Mouse (Mus musculus) MEL (cell line): ENCODE results near the gene Edar. TPM values are rescaled to one million over a fixed set of nuclear protein-coding genes. Genes with fewer than 3 reads are reported as not detected.

ENCODE experiments used
- DNase-seq: peaks from one replicate; pipeline ENCODE4 v3.0.0; 2011; ENCODE audit warnings: low read depth, low spot score
- H3K27ac ChIP-seq: 2 replicates; pipeline ENCODE4 v1.5.1; 2012; ENCODE audit warnings: low read depth, mild to moderate bottlenecking, control low read depth, low read length, moderate library complexity; ENCODE audit not compliant: control insufficient read depth
- H3K27me3 ChIP-seq, 2 experiments: fragments of 150-350 bp in 1 of 2; sonication (generic) in 1 of 2; 2 replicates each; pipeline ENCODE4 v1.6.1; 2012; ENCODE audit warnings: low read length in 2 of 2, mild to moderate bottlenecking in 2 of 2, improper control_type of control experiment in 1 of 2, moderate library complexity in 1 of 2; ENCODE audit not compliant: insufficient read depth in 2 of 2, control insufficient read depth in 1 of 2
- H3K36me3 ChIP-seq, 2 experiments: 2 replicates each; pipeline ENCODE4 v1.6.1; 2012 to 2014; ENCODE audit warnings: low read length in 2 of 2, improper control_type of control experiment in 1 of 2, inconsistent platforms in 1 of 2, mild to moderate bottlenecking in 1 of 2; ENCODE audit not compliant: insufficient read depth in 2 of 2, control insufficient read depth in 1 of 2
- H3K4me1 ChIP-seq, 2 experiments: fragments of 150-350 bp in 1 of 2; sonication (generic) in 1 of 2; 2 replicates each; pipeline ENCODE4 v1.6.1; 2012; ENCODE audit warnings: low read length in 2 of 2, improper control_type of control experiment in 1 of 2, mild to moderate bottlenecking in 1 of 2; ENCODE audit not compliant: insufficient read depth in 2 of 2, control insufficient read depth in 1 of 2
- H3K4me3 ChIP-seq, 2 experiments: fragments of 150-350 bp in 1 of 2; sonication (generic) in 1 of 2; 2 replicates each; pipeline ENCODE4 v1.5.1; 2012; ENCODE audit warnings: low read depth in 2 of 2, low read length in 2 of 2, mild to moderate bottlenecking in 2 of 2, moderate library complexity in 2 of 2, control low read depth in 1 of 2, improper control_type of control experiment in 1 of 2; ENCODE audit not compliant: control insufficient read depth in 1 of 2, insufficient read depth in 1 of 2
- H3K79me2 ChIP-seq: 2 replicates; pipeline ENCODE4 v1.6.1; 2012; ENCODE audit warnings: mild to moderate bottlenecking, low read length, moderate library complexity; ENCODE audit not compliant: control insufficient read depth, poor library complexity, insufficient read depth
- H3K9ac ChIP-seq: 2 replicates; pipeline ENCODE4 v1.6.1; 2012; ENCODE audit warnings: low read depth, mild to moderate bottlenecking, control low read depth, low read length, moderate library complexity; ENCODE audit not compliant: control insufficient read depth, poor library complexity, severe bottlenecking
- H3K9me3 ChIP-seq: fragments of 150-350 bp; sonication (generic); replicated peaks from 2 replicates; pipeline ENCODE4 v1.6.1; 2012; ENCODE audit warnings: mild to moderate bottlenecking, low read length, improper control_type of control experiment, moderate library complexity; ENCODE audit not compliant: insufficient read depth
- BHLHE40 ChIP-seq: IDR thresholded peaks from 2 replicates; pipeline ENCODE4 v1.6.1; 2012; ENCODE audit warnings: low read depth, mild to moderate bottlenecking, inconsistent platforms, low read length, improper control_type of control experiment, borderline replicate concordance
- CHD1 ChIP-seq: IDR thresholded peaks from 2 replicates; pipeline ENCODE4 v1.6.1; 2012; ENCODE audit warnings: low read depth, mild to moderate bottlenecking, inconsistent platforms, low read length, improper control_type of control experiment
- CHD2 ChIP-seq: IDR thresholded peaks from 2 replicates; pipeline ENCODE4 v1.6.1; 2011; ENCODE audit warnings: low read length, improper control_type of control experiment
- CTCF ChIP-seq, 3 experiments: IDR thresholded peaks in 2 of 3; conservative IDR thresholded peaks in 1 of 3; 2 replicates each; pipeline ENCODE4 v1.5.1; 2011 to 2012; ENCODE audit warnings: low read length in 3 of 3, low read depth in 2 of 3, mild to moderate bottlenecking in 2 of 3, improper control_type of control experiment in 1 of 3, inconsistent platforms in 1 of 3, mixed read lengths in 1 of 3, moderate library complexity in 1 of 3; ENCODE audit not compliant: control insufficient read depth in 1 of 3, insufficient read depth in 1 of 3, poor library complexity in 1 of 3, severe bottlenecking in 1 of 3
- GABPA ChIP-seq: IDR thresholded peaks from 2 replicates; pipeline ENCODE4 v1.6.1; 2012; ENCODE audit warnings: low read depth, mild to moderate bottlenecking, inconsistent platforms, low read length, improper control_type of control experiment, moderate library complexity
- KAT2A ChIP-seq: conservative IDR thresholded peaks from 2 replicates; pipeline ENCODE4 v1.6.1; 2012; ENCODE audit warnings: low read depth, low read length, improper control_type of control experiment, inconsistent platforms
- MAX ChIP-seq: IDR thresholded peaks from 2 replicates; pipeline ENCODE4 v1.6.1; 2011; ENCODE audit warnings: low read length, improper control_type of control experiment
- MXI1 ChIP-seq: IDR thresholded peaks from 2 replicates; pipeline ENCODE4 v1.6.1; 2011; ENCODE audit warnings: mild to moderate bottlenecking, low read depth, low read length, improper control_type of control experiment
- NELFE ChIP-seq: IDR thresholded peaks from 2 replicates; pipeline ENCODE4 v1.6.1; 2011; ENCODE audit warnings: low read depth, low read length, improper control_type of control experiment
- POLR2AphosphoS5 ChIP-seq: IDR thresholded peaks from 2 replicates; pipeline ENCODE4 v1.6.1; 2012; ENCODE audit warnings: low read depth, borderline replicate concordance, mild to moderate bottlenecking, inconsistent platforms, low read length, moderate library complexity, mixed read lengths
- SIN3A ChIP-seq: IDR thresholded peaks from 2 replicates; pipeline ENCODE4 v1.6.1; 2012; ENCODE audit warnings: low read length, improper control_type of control experiment, inconsistent platforms
- SMC3 ChIP-seq: IDR thresholded peaks from 2 replicates; pipeline ENCODE4 v1.6.1; 2011; ENCODE audit warnings: low read depth, low read length, improper control_type of control experiment
- TBP ChIP-seq: IDR thresholded peaks from 2 replicates; pipeline ENCODE4 v1.8.0; 2011; ENCODE audit warnings: low read depth, low read length, improper control_type of control experiment
- TCF12 ChIP-seq: IDR thresholded peaks from 2 replicates; pipeline ENCODE4 v1.6.1; 2014; ENCODE audit warnings: low read depth, mild to moderate bottlenecking, inconsistent platforms, low read length, improper control_type of control experiment, moderate library complexity
- USF1 ChIP-seq: IDR thresholded peaks from 2 replicates; pipeline ENCODE4 v1.6.1; 2014; ENCODE audit warnings: low read depth, mild to moderate bottlenecking, inconsistent platforms, low read length, improper control_type of control experiment, moderate library complexity
- ZC3H11A ChIP-seq: IDR thresholded peaks from 2 replicates; pipeline ENCODE4 v1.6.1; 2012; ENCODE audit warnings: low read depth, mild to moderate bottlenecking, inconsistent platforms, low read length, improper control_type of control experiment
- ZKSCAN1 ChIP-seq: IDR thresholded peaks from 2 replicates; pipeline ENCODE4 v1.6.1; 2012; ENCODE audit warnings: low read depth, mild to moderate bottlenecking, inconsistent platforms, low read length, improper control_type of control experiment, moderate library complexity
- ZNF384 ChIP-seq: IDR thresholded peaks from 2 replicates; pipeline ENCODE4 v1.6.1; 2012; ENCODE audit warnings: low read depth, mild to moderate bottlenecking, inconsistent platforms, low read length, improper control_type of control experiment
- polyA plus RNA-seq, 2 experiments: library from polyadenylated mRNA; stranded (reverse) in 1 of 2; unstranded in 1 of 2; fragments of >175 nt in 1 of 2; fragments of >200 nt in 1 of 2; gene quantifications; 2 replicates each; pipeline versions ENCODE4 v1.2.1 to v1.2.4; 2012; ENCODE audit warnings: low replicate concordance in 2 of 2, low read depth in 1 of 2; ENCODE audit not compliant: insufficient read length in 2 of 2, insufficient read depth in 1 of 2, missing spikeins in 1 of 2
- total RNA-seq: library from RNA; depleted of rRNA; stranded (reverse); fragments of 300-350 nt; gene quantifications from 2 replicates; pipeline ENCODE4 v1.2.3, GENCODE M21; 2012

Edar gene
- total and polyA plus RNA-seq, 3 experiments, result not detected

DNA sequence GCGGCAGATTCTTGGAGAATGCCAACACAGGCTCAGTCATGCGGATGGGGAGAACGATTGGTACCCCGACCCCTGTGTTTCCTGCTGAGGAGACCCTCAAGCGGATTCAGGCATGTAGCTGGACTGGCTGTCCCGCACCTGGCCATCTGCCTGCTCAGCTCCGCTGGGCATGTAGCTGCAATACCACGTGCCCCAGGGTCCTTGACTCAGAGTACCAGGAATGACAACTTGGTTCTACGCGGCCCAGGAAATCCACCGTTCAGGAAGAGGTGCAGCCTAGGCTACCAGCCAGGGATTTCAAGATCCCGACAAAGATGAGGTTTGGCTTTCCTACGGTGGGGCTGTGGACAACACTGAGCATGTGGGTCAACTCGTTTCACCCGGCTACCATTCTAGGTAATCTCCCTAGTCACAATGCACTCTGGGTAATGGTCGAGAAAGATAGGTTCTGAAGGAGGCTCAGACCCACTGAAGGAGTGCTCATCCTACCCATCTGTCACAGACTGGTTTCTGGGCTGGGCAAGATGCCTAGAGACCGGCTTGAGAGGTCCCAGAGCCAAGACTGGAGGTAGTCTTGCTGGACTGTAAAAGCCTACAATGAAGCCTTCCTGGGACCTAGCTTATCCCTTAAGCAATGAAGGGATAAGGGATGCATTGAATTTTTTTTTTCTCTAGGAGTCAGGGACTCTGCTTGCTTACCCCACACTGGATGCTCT lies 56.8 kb downstream of the Edar start:
- H3K27me3 ChIP-seq, result no peaks in the 10 kb centered on the region
- H3K9ac ChIP-seq, result no peak overlapping the region
- no peaks in the 10 kb centered on the region for H3K9me3 ChIP-seq
- no peak overlapping the region for H3K27ac ChIP-seq
- no peak overlapping the region for H3K4me3 ChIP-seq
- no peaks in the 10 kb centered on the region for H3K36me3 ChIP-seq
- no peaks in the 10 kb centered on the region for H3K79me2 ChIP-seq
- TF ChIP-seq SMC3 (no peak), MXI1 (no peak), BHLHE40 (no peak), MAX (no peak), ZC3H11A (no peak), ZKSCAN1 (no peak), TBP (no peak), TCF12 (no peak), NELFE (no peak), USF1 (no peak), POLR2AphosphoS5 (no peak), CTCF (IDR thresholded peaks at IDR 0.05 in 2 of 3, conservative IDR thresholded peaks at IDR 0.05 in 1 of 3; ENCODE audit: control insufficient read depth in 1 of 3, insufficient read depth in 1 of 3, low read depth in 2 of 3, low read length in 3 of 3, poor library complexity in 1 of 3, severe bottlenecking in 1 of 3) (no peak), SIN3A (no peak), KAT2A (no peak)
- no peak for DNase-seq
- H3K4me1 ChIP-seq, result no peaks in the 10 kb centered on the region

DNA sequence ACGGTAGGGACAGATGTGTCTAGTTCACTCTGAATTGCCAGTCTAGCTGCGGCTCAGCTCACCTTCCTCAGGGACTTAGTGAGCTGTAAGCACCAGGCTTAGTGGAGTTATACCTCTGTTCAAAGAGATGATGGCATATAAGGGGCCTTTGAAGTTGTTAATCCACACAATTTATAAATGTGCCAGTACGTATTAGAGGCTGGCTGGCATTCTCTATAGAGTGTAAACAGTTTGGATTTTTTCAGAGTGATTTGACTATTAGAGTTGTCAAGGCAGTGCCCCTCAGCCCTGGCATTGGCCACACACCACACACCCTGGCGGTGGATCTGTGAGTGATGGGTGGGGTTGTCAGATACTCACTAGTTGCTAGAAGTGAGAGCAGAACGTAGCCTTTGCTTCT lies 58.9 kb downstream of the Edar start:
- Histone ChIP-seq H3K27ac (no peak overlapping the region), H3K9ac (no peak overlapping the region), H3K36me3 (no peaks in the 10 kb centered on the region), H3K4me3 (no peak overlapping the region), H3K79me2 (no peaks in the 10 kb centered on the region), H3K27me3 (no peaks in the 10 kb centered on the region), H3K4me1 (no peaks in the 10 kb centered on the region), H3K9me3 (no peaks in the 10 kb centered on the region)
- TF ChIP-seq GABPA, result no peak
- TF ChIP-seq KAT2A, result no peak
- no peak for TF ChIP-seq CHD2
- TF ChIP-seq CHD1, result no peak
- no peak for TF ChIP-seq ZNF384
- DNase-seq, result no peak
